Mouse (Mus musculus): ENCODE results near the gene Atp8b2. TPM values are rescaled to one million over a fixed set of nuclear protein-coding genes. Genes with fewer than 3 reads are reported as not detected.
A peak's percentile ranks its signal among the peaks of the same experiment; 100 is the strongest.

The Atp8b2 gene
- polyA plus RNA-seq (2012; rRNA removed) = 37.4 and 56.5 TPM in 2 replicates

- DNase-seq (ENCODE audit: low read depth) = no peak
These were observed at the start of gene Atp8b2 for GRCm38 (mm10) chr3:89963221-89963763. TSS of gene Atp8b2 (minus strand) at chr3:89963508.

- DNase-seq (ENCODE audit: low read depth) = no peak
These were observed 47.0 kb upstream of the Atp8b2 start for GRCm38 (mm10) chr3:90010291-90010690.

- no peak for DNase-seq (ENCODE audit: low read depth)
These were observed 40.9 kb upstream of the Atp8b2 start for GRCm38 (mm10) chr3:90004091-90004796.

- DNase-seq (ENCODE audit: low read depth) = no peak
These were observed 36.5 kb upstream of the Atp8b2 start for GRCm38 (mm10) chr3:89999830-90000229.

DNA sequence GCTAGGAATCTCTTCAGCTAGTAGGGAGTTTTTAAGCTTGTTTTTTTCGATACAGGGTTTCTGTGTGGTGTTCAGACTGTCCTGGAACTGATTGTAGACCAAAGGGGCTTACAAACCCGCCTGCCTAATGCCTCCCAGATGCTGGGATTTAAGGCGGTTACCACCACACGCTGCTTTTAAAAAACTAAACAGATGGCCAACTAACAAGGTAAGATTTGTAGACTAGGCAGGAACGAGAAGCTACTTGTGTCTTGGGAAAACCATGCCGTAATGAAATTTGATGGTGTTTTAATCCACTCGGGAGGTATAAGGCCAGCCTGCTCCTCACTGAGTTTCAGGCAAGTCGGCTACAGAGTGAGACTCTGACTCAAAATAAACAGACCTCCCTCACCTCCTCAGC lies 35.8 kb upstream of the Atp8b2 start:
- DNase-seq (ENCODE audit: low read depth) = no peak

DNA sequence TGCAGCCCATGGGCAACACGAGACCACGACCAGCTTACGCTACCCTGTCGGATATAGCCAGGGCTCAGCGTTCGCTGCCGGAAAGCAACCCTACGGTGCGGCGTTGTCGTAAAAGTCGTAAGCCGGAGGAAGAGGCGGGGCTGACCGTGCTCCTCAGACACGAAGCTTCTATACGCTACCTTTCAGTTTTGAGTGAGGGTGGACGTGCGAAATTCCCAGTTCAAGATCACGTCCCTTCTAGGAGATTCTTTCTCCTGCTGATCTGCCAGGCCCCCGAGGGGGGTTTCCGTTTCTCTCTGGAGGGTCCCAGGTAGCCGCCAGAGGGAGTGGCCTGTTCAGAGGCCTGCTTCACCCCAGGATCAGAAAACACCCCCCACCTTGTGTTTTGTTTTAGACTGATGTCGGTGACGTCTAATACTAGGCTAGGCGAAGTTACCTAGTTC lies 35.3 kb upstream of the Atp8b2 start, which contains the start of gene Hax1:
TSS of gene Hax1 (minus strand) at position 169 of the 443 bp plus-strand sequence.
- DNase-seq (ENCODE audit: low read depth) = peak; percentile 51

GRCm38 (mm10) chr3:89997791-89998495 lies 34.6 kb upstream of the Atp8b2 start:
- no peak for DNase-seq (ENCODE audit: low read depth)

DNA sequence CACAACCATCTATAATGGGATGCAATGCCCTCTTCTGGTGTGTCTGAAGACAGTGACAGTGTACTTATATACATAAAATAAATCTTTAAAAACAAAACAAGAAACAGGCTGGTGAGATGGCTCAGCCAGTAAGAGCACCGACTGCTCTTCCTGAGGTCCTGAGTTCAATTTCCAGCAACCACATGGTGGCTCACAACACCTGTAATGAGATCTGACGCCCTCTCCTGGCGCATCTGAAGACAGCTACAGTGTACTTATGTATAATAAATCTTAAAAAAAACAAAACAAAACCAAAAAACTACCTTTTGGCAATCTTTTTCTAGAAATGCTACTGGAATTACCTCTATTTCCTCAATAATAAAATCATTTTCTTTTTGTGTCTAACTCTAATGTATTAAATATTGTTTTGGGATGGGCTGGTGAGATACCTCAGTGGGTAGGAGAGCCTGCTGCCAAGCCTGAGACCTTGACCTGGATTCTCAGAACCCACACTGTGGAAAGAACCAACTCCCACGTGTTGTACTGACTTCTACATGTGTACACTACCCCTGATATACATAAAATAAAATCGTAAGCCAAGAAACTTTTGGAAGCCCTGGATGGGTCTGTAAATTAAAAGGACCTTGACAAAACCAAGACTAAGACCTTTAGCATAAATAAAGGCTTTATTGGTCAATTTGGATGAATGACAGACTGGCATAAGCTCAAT lies 31.7 kb upstream of the Atp8b2 start:
- no peak for DNase-seq (ENCODE audit: low read depth)

GRCm38 (mm10) chr3:89987822-89988221 lies 24.5 kb upstream of the Atp8b2 start:
- no peak for DNase-seq (ENCODE audit: low read depth)

DNA sequence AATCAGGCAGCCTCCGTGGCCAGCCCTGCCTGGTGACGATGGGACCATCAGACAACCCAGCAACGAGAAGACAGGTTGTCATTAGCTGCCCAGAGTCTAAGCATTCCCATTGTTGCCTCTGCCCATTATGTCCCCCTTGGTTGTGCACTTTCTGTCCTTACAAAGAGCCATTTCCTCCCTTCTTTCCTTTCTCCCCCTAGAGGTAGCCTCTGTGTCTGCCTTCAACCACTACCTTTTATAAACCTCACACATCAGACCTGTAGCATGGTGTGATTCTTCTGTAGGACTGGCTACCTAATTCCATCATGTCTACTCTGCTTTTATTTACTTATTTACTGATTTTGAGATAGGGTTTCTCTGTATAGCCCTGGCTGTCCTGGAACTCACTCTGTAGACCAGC lies 23.9 kb upstream of the Atp8b2 start:
- no peak for DNase-seq (ENCODE audit: low read depth)

DNA sequence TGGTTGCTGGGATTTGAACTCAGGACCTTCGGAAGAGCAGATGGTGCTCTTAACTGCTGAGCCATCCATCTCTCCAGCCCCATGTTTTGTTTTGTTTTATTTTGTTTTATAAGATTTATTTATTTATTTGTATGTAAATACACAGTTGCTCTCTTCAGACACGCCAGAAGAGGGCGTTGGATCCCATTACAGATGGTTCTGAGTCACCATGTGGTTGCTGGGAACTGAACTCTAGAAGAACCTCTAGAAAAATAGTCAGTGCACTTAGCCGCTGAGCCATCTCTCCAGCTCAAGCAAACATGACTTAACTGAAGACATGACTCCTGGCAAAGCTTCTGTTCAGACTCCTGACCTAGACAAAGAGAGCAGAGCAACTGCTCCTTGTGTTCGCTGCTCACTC lies 19.1 kb upstream of the Atp8b2 start:
- no peak for DNase-seq (ENCODE audit: low read depth)

DNA sequence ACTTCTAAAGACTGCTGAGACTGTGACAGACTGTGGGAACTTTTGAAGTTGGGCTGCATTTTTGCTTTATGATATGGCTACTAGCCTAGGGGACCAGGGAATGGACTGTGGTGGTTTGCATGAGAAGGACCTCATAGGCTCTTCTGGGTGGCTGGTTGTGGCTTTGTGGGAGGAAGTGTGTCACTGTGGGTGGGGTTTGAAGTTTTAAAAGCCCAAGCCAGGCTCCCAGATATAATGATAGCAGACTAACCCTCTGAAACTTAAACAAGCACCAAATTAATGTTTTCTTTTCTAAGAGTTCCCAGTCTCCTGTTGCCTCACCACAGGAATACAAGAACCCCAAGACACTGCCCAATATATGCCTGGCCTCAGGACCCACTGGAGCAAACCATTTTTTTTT lies 13.6 kb upstream of the Atp8b2 start:
- DNase-seq (ENCODE audit: low read depth) = no peak

DNA sequence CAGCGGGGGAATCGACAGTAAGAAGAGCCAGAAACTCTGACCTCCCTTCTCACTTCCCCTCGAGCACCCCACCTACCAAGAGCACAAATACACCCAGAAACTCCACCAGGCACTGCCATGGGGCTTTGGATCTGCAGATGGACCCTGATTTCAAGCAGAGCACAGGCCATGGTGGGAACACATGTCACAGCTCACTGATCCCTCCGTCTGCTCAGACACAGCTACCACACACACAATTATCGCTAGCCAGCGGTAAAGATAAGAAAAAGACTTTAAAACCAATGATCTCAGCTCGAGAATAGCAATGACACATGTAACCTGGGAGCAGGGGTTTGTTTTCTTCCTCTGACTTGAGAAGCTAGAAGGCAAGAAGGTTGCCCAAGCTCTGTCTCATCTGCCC lies 5.2 kb upstream of the Atp8b2 start:
- DNase-seq (ENCODE audit: low read depth) = no peak

- DNase-seq (ENCODE audit: low read depth) = no peak
These were observed 3.6 kb upstream of the Atp8b2 start for GRCm38 (mm10) chr3:89966946-89967345.

- DNase-seq (ENCODE audit: low read depth) = no peak
These were observed 2.7 kb upstream of the Atp8b2 start for GRCm38 (mm10) chr3:89965972-89966371.

GRCm38 (mm10) chr3:89965557-89965956 lies 2.2 kb upstream of the Atp8b2 start:
- DNase-seq (ENCODE audit: low read depth) = no peak

- no peak for DNase-seq (ENCODE audit: low read depth)
These were observed 825 bp upstream of the Atp8b2 start for GRCm38 (mm10) chr3:89963926-89964739.

- no peak for DNase-seq (ENCODE audit: low read depth)
These were observed 522 bp downstream of the Atp8b2 start for GRCm38 (mm10) chr3:89962751-89963220.

GRCm38 (mm10) chr3:89962059-89962750 lies 1.1 kb downstream of the Atp8b2 start:
- no peak for DNase-seq (ENCODE audit: low read depth)

DNA sequence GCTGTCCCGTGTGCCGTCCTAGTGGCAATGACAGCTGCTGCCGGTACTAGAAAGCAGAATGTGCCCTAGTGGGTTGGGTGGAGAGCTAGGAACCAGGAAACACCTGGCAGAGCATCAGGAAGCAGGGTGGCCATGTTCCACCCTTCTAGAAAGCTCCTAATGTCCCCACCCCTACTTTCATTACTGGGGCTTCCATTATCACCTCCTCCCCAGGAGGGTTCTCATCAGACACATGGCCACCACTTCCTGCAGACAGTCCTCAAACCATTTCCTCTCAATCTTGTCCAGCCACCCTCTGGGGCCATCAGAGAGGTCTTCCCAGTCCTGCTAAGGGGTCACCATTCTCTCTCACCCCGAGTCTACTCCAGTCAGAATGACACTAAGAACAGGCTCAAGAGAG lies 1.9 kb downstream of the Atp8b2 start:
- no peak for DNase-seq (ENCODE audit: low read depth)

- no peak for DNase-seq (ENCODE audit: low read depth)
These were observed 2.8 kb downstream of the Atp8b2 start for GRCm38 (mm10) chr3:89960469-89960868.

Measured in gonadal fat pad, adult 2 months (tissue).